Mouse (Mus musculus): ENCODE data around the gene Foxred1.

Gene Foxred1

GRCm38 (mm10) chr9:35210542-35211474 is at the start of gene Foxred1:
Foxred1 (minus strand) TSS chr9:35211055.
- peak; percentile 100 for DNase-seq (ENCODE audit: low read depth, low spot score)

GRCm38 (mm10) chr9:35257365-35257764 is 46.5 kb upstream of the Foxred1 start:
- DNase-seq (ENCODE audit: low read depth, low spot score) = no peak

DNA sequence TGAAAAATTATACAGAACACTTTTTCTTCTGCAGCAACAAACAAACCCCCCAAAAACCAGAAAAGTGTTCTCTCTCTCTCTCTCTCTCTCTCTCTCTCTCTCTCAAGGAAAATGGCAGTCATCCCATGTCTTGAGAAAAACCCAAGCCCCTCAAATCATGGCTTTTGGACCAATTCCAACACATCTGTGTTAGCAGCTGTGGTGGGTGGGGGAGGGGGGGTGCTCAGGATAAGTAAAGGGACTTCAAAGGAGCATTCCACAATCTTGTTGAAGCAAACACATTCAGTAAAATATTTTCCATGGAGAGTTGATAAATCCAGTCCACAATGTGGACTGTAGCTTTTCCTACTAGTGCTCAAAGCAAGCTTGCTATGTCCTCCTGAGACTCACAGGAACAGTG is 38.6 kb upstream of the Foxred1 start:
- DNase-seq (ENCODE audit: low read depth, low spot score) = no peak

DNA sequence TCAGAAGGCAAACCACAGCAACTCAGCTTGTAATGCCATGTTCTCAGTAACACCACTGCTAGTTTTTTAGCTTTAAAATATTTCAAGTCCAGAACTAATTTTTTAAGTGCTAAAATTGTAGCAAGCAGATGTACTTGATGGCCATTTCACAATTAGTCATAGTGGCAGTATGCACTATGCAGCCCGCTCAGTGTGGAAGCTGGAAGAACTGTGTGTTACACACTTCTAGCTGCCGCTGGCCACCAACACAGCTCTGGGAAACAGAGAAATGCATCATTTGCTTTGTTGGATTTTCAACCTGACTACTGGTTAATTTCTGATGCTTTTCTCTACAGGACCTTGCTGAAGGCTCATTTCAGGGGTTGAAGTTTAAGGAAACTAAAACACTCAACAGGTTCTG is 36.5 kb upstream of the Foxred1 start:
- DNase-seq (ENCODE audit: low read depth, low spot score) = no peak

GRCm38 (mm10) chr9:35239734-35240133 is 28.9 kb upstream of the Foxred1 start:
- DNase-seq (ENCODE audit: low read depth, low spot score) = no peak

- DNase-seq (ENCODE audit: low read depth, low spot score) = no peak
These were observed 28.2 kb upstream of the Foxred1 start for GRCm38 (mm10) chr9:35238915-35239571.

DNA sequence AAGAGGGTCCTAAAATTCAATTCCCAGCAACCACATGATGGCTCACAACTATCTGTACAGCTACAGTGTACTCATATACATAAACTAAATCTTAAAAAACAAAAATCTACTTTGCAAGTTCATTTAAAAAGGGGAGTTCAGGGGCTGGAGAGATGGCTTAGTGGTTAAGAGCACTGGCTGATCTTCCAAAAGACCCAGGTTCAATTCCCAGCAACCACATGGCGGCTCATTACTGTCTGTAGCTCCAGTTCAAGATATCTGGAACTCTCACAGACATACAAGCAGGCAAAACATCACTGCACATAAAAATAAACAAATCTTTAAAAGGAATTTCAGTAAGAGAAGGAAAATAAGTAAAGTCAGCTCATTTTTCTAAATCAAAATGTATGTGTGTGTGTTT is 27.5 kb upstream of the Foxred1 start:
- DNase-seq (ENCODE audit: low read depth, low spot score) = no peak

- DNase-seq (ENCODE audit: low read depth, low spot score) = no peak
These were observed 25.1 kb upstream of the Foxred1 start for GRCm38 (mm10) chr9:35235996-35236395.

- DNase-seq (ENCODE audit: low read depth, low spot score) = no peak
These were observed 17.8 kb upstream of the Foxred1 start for GRCm38 (mm10) chr9:35228671-35229070.

DNA sequence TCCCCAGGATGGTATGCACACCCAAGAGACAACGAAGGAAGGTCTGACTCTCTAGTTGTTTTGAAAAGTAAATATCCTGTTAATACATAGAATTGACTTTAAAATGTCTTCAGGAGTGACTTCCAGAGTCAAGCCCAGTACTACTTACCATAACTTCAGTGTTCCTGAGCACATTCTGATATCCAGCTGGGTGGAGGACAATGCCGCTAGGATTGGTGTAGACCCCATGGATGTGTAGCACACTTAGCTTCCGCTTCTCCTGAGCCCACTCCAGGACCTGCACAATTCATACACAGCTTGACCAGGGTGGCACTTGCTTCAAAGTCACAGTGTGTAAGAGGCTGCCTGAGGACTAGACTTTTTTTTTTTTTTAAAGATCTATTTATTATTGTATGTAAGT is 12.6 kb upstream of the Foxred1 start:
- DNase-seq (ENCODE audit: low read depth, low spot score) = no peak

DNA sequence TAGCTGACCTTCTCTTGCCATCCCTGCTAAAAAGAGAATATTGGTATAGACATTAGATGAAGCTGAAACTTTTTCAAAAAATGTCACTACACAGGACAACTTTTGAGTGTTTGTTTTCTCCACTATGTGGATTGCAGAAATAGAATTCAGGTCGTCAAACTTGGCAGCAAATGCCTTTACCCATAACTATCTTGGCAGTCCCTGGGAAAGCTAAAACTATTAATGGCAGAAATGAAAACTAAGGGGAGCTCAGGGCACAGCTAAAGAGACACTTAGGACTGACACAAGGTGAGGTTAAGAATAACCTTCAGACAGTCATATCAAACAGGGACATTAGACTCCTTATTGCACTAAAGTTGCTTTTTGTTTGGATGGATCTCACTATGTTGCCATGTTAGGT is 7.1 kb upstream of the Foxred1 start:
- DNase-seq (ENCODE audit: low read depth, low spot score) = no peak

GRCm38 (mm10) chr9:35211573-35212511 is 987 bp upstream of the Foxred1 start:
- no peak for DNase-seq (ENCODE audit: low read depth, low spot score)

- no peak for DNase-seq (ENCODE audit: low read depth, low spot score)
These were observed 6.4 kb downstream of the Foxred1 start for GRCm38 (mm10) chr9:35204421-35204820.

GRCm38 (mm10) chr9:35203536-35203935 is 7.3 kb downstream of the Foxred1 start:
- no peak for DNase-seq (ENCODE audit: low read depth, low spot score)

- no peak for DNase-seq (ENCODE audit: low read depth, low spot score)
These were observed 10.3 kb downstream of the Foxred1 start for GRCm38 (mm10) chr9:35200529-35201060.

GRCm38 (mm10) chr9:35199772-35200471 is 10.9 kb downstream of the Foxred1 start, which contains the start of the genes Srpr and Tirap:
Srpr (plus strand) TSS chr9:35200175.
Tirap (minus strand) TSS chr9:35200291.
- peak; percentile 79 for DNase-seq (ENCODE audit: low read depth, low spot score)

GRCm38 (mm10) chr9:35198945-35199771 is 11.7 kb downstream of the Foxred1 start:
- no peak for DNase-seq (ENCODE audit: low read depth, low spot score)

DNA sequence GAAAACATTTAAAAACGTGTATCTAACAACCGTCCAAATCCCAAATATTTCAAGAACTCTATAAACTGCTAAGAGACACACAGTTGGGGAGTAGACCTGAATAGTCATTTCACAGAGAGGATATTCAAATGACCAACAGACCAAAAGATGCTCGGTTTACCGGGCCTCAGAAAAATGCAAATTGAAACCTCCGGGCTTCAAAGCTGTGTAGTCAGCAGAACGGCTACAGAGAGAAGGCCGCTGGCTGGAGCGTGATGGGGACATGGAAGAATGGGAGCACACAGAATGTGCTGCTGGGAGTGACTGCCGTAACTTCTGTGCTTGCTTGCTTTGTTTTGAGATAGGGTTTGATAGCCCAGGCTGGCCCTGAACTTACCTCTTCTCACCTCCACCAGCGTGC is 12.5 kb downstream of the Foxred1 start:
- DNase-seq (ENCODE audit: low read depth, low spot score) = no peak

DNA sequence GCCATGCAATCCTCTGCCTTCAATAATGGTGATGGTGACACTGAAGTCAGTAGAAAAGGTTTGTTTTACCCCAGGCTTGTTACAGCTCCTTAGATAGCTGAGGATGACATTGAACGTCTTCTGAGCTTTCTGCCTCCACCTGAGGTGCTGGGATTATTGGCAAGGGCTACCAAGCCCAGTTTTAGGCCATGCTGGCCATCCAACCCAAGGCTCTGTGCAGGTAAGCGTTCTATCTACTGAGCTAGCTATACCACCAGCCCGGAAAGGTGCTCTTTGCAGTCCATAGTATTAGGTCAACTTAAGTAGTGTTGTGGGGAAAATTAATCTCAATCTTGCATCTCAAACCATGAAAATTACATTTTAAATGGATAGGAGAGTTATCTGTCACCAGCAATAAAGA is 13.2 kb downstream of the Foxred1 start:
- no peak for DNase-seq (ENCODE audit: low read depth, low spot score)

- peak; percentile 24 for DNase-seq (ENCODE audit: low read depth, low spot score)
These were observed 16.8 kb downstream of the Foxred1 start for GRCm38 (mm10) chr9:35194048-35194447.

All from CD4-positive helper T cell, adult 2 months (primary cell).